Mouse (Mus musculus) intestine, embryonic 14.5 days (tissue): Measurements from ENCODE around the gene Vtcn1. TPM values are rescaled to one million over a fixed set of nuclear protein-coding genes. Genes with fewer than 3 reads are reported as not detected.

Experiments used
- ATAC-seq: fragments of 200-750 bp; cut with Nextera tagmentation; replicated peaks from 2 replicates; pipeline ENCODE4 v1.8.0; 2017; ENCODE audit warnings: low read depth, moderate number of reproducible peaks, moderate TSS enrichment, moderate library complexity; ENCODE audit not compliant: low FRiP score, low TSS enrichment
- DNase-seq: peaks from one replicate; pipeline ENCODE4 v3.0.0-alpha.2; 2018; ENCODE audit warnings: low spot score
- H3K27ac ChIP-seq: fragments of 300-500 bp; sonication (generic); 2 replicates; pipeline ENCODE4 v1.5.1; 2014; ENCODE audit warnings: low read depth, mild to moderate bottlenecking, control low read depth
- H3K27me3 ChIP-seq: fragments of 300-500 bp; sonication (generic); replicated peaks from 2 replicates; pipeline ENCODE4 v1.6.1; 2014; ENCODE audit warnings: low read length, control low read depth; ENCODE audit not compliant: control insufficient read depth, insufficient read depth
- H3K36me3 ChIP-seq: fragments of 300-500 bp; sonication (generic); 2 replicates; pipeline ENCODE4 v1.6.1; 2014; ENCODE audit warnings: low read length, control low read depth; ENCODE audit not compliant: control insufficient read depth, insufficient read depth
- H3K4me1 ChIP-seq: fragments of 300-500 bp; sonication (generic); replicated peaks from 2 replicates; pipeline ENCODE4 v1.6.1; 2014; ENCODE audit warnings: low read length, control low read depth, mixed read lengths; ENCODE audit not compliant: control insufficient read depth, insufficient read depth
- H3K4me2 ChIP-seq: fragments of 300-500 bp; sonication (generic); 2 replicates; pipeline ENCODE4 v1.6.1; 2014; ENCODE audit warnings: low read length
- H3K4me3 ChIP-seq: fragments of 300-500 bp; sonication (generic); 2 replicates; pipeline ENCODE4 v1.5.1; 2014; ENCODE audit warnings: low read depth, low read length, control low read depth, mixed read lengths
- H3K9ac ChIP-seq: fragments of 300-500 bp; sonication (generic); 2 replicates; pipeline ENCODE4 v1.6.1; 2014; ENCODE audit warnings: mild to moderate bottlenecking, low read length
- H3K9me3 ChIP-seq: fragments of 300-500 bp; sonication (generic); 2 replicates; pipeline ENCODE4 v1.6.1; 2016; ENCODE audit warnings: low read length, control low read depth; ENCODE audit not compliant: control insufficient read depth
- WGBS: fragments of 180-500 bp; shearing (Covaris S2); extraction: QIAGEN DNeasy Blood & Tissue Kit; methylation state at CpG from one replicate; pipeline ENCODE4 v1.1.7; 2014; 5-methylcytosine and 5-hydroxymethylcytosine counted together
- polyA plus RNA-seq: library from polyadenylated mRNA; unstranded; fragments of >200 nt; fragmentation: Nextera tagmentation; extraction: Ambion mirVana; gene quantifications from 2 replicates; pipeline ENCODE4 v1.2.1, GENCODE M21; 2014

The Vtcn1 gene
- polyA plus RNA-seq, 1 experiment from 2014 or later, result 0.32 TPM

DNA sequence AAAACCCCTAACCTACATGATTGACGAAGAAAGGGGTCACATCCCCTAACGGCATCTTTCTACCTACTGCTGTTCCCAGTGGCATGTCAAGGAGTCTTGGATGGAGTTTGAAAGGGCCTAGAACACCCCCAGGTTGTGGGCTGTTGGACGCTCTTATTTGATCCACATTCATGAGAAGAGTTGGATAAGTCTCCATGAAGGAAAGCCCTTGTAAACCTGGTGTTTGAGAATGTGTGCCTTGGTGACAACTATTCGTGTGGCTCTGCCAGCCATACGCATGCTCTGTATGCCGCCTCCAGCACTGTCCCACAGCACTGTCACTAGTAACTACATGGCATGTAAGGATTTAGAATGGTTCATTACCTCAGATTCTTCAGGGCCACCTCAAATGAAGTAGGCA lies 110.9 kb downstream of the Vtcn1 start:
- 95% methylated on average over 6 of the region's 6 CpGs for WGBS
- Histone ChIP-seq H3K4me2 (no peak overlapping the region), H3K4me1 (no peaks in the 10 kb centered on the region), H3K9ac (no peak overlapping the region), H3K27ac (no peak overlapping the region), H3K4me3 (no peak overlapping the region), H3K9me3 (no peaks in the 10 kb centered on the region), H3K27me3 (no peaks in the 10 kb centered on the region), H3K36me3 (peaks cover 75% of the 10 kb centered on the region)
- DNase-seq, result no peak
- ATAC-seq, result no peak

GRCm38 (mm10) chr3:100938211-100938610 lies 113.0 kb downstream of the Vtcn1 start:
- Histone ChIP-seq H3K27me3 (no peaks in the 10 kb centered on the region), H3K4me1 (no peaks in the 10 kb centered on the region), H3K36me3 (peaks cover 73% of the 10 kb centered on the region), H3K27ac (no peak overlapping the region), H3K4me2 (no peak overlapping the region), H3K9me3 (no peaks in the 10 kb centered on the region), H3K4me3 (no peak overlapping the region), H3K9ac (no peak overlapping the region)
- ATAC-seq (no peak), DNase-seq (no peak)
- WGBS, result 96% methylated on average over 4 of the region's 4 CpGs

- H3K36me3 ChIP-seq, result peaks cover 84% of the 10 kb centered on the region
- no peak overlapping the region for H3K9ac ChIP-seq
- 85% methylated on average over 4 of the region's 4 CpGs for WGBS
- no peak overlapping the region for H3K27ac ChIP-seq
- H3K4me2 ChIP-seq, result no peak overlapping the region
- DNase-seq, result no peak
- H3K4me1 ChIP-seq, result no peaks in the 10 kb centered on the region
- no peak for ATAC-seq
- no peaks in the 10 kb centered on the region for H3K27me3 ChIP-seq
- no peaks in the 10 kb centered on the region for H3K9me3 ChIP-seq
- H3K4me3 ChIP-seq, result no peak overlapping the region
These were observed 115.3 kb downstream of the Vtcn1 start for GRCm38 (mm10) chr3:100940496-100941037.

Other genes with a start within 250 kb of the Vtcn1 start
- gene Man1a2, start 140.0 kb upstream of the Vtcn1 start, polyA plus RNA-seq, result 79.1 and 97.2 TPM in 2 replicates
- gene Trim45, start 96.7 kb downstream of the Vtcn1 start, polyA plus RNA-seq, result 4.5 and 5.9 TPM in 2 replicates
- 16.2 and 21.5 TPM in 2 replicates for gene Ttf2, start 144.2 kb downstream of the Vtcn1 start, polyA plus RNA-seq
- 0.11 and 0.12 TPM in 2 replicates for gene Cd101, start 204.1 kb downstream of the Vtcn1 start, polyA plus RNA-seq